Mouse (Mus musculus): ENCODE results near the gene Cd34. TPM values are rescaled to one million over a fixed set of nuclear protein-coding genes. Genes with fewer than 3 reads are reported as not detected.

Cd34 gene
- total RNA-seq, 1 experiment from 2014 or later: 51.0 TPM

Other genes starting within 250 kb of the Cd34 start
- 2.0 and 3.2 TPM in 2 replicates for gene Cd46, start 153.4 kb downstream of the Cd34 start, total RNA-seq (2021)
- 88.8 and 90.9 TPM in 2 replicates for gene Cr1l, start 192.8 kb downstream of the Cd34 start, total RNA-seq (2021)
- not detected in 2 replicates for gene Cr2, start 237.9 kb downstream of the Cd34 start, total RNA-seq (2021)